Mouse (Mus musculus): ENCODE data around the gene Tspan10.

The Tspan10 gene

DNA sequence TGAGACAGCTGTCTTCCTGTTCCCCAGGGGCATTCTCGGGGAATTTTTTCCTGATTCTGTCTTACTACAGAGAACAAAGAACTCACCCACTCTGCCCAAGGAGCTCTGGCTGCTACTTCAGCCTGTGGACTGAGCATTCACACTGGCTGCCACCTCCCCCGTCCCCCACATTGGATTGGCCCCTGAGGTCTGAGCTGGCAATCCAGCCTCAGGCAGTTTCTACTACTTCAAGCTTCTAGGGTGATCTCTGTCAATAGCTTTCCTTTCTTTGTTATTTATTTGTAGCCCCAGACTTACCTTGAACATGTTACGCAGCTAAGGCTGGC, 50.4 kb downstream of the Tspan10 start:
- DNase-seq (ENCODE audit: low spot score in 2 of 2), result no peak

DNA sequence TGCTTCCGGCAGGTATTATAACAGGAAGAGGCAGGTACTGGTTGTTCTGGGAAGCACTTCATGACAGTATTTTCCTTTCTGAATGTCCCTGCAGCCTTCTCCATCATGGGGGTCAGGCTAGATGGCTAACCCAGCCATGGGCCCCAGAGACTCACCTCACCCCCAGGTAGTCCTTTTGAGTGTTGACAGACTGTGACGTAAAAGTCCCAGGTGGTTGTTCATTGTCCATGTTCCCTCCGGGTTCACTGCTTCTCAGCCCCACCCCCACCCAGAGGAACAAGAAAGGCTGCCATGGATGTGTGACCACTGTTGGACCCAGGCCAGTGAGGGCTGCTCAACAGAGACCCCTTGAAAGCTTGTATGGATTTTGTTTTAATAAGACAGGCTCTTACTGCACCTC, 50.9 kb downstream of the Tspan10 start:
- no peak for DNase-seq (ENCODE audit: low spot score in 2 of 2)

DNA sequence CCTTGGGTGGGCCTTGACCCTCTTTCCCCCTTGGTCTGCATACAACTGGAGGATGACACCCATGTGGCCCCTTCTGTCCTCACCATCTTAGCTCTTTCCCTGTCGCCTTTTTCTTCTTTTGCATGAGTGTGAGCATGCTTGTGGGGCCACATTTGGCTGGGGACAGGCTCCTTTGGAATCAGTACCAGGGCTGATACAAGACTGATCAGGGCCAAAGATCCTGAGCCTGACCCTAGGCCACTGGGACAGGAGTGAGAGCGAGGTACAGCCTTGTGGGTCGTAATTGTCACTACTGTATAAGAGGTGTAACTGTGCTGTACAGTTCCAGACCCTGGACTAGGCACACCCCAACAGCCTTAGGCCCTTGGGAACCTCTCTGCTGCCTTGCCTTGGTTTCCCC, 51.5 kb downstream of the Tspan10 start:
- no peak for DNase-seq (ENCODE audit: low spot score in 2 of 2)

Measured in cerebellum, postnatal 4 days (tissue).